Mouse (Mus musculus): ENCODE measurements at regions not wholly inside any gene's neighbourhood (a gene's known extent, or its start where the extent isn't known, plus 50 kb on each side); places are given as distances from the start of the nearest gene placed in this dataset.

DNA sequence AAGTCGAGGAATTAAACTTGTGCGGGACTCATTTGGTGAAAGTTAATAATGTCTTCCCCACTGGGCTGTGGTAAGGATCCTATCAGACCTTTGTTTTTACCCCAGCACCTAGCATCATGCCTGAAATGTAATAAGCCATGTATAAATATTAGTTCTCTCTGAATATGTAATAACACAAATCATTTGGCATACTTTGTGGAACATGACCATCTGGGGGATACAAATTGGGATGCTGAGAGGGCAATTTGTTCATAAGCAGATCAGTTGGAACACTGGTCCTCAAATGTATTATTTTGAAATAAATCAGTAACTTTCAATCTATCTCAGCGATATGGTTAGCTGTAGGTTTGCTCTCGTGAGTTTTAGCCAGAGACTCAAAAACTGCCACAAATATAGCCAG, 709.6 kb upstream of the Castor2 start:
- no peak for TF ChIP-seq CTCF (IDR thresholded peaks at IDR 0.05; ENCODE audit: extremely low read depth, insufficient read depth, insufficient read length, insufficient replicate concordance)
- TF ChIP-seq POLR2A (IDR thresholded peaks at IDR 0.05; ENCODE audit: low read depth, low read length): no peak
